Mouse (Mus musculus) embryonic facial prominence, embryonic 11.5 days (tissue): Measurements from ENCODE around the gene Pde11a. TPM values are rescaled to one million over a fixed set of nuclear protein-coding genes. Genes with fewer than 3 reads are reported as not detected.
A peak's percentile ranks its signal among the peaks of the same experiment; 100 is the strongest.

Experiments
- ATAC-seq: fragments of 200-750 bp; cut with Nextera tagmentation; replicated peaks from 2 replicates; pipeline ENCODE4 v1.8.0; 2017; ENCODE audit warnings: low read depth; ENCODE audit not compliant: insufficient number of reproducible peaks, low FRiP score, low TSS enrichment
- DNase-seq: peaks from one replicate; pipeline ENCODE4 v3.0.0-alpha.2; 2015; ENCODE audit warnings: low spot score
- H3K27ac ChIP-seq: fragments of 300-500 bp; sonication (generic); replicated peaks from 2 replicates; pipeline ENCODE4 v1.5.1; 2014; ENCODE audit warnings: mild to moderate bottlenecking, low read depth, low read length, control low read depth
- H3K27me3 ChIP-seq: fragments of 300-500 bp; sonication (generic); 2 replicates; pipeline ENCODE4 v1.6.1; 2014; ENCODE audit warnings: mild to moderate bottlenecking, low read length, moderate library complexity, mixed read lengths; ENCODE audit not compliant: control insufficient read depth, insufficient read depth
- H3K36me3 ChIP-seq: fragments of 300-500 bp; sonication (generic); replicated peaks from 2 replicates; pipeline ENCODE4 v1.6.1; 2014; ENCODE audit warnings: low read depth, mild to moderate bottlenecking, low read length, moderate library complexity, mixed read lengths; ENCODE audit not compliant: control insufficient read depth, insufficient read depth
- H3K4me1 ChIP-seq: fragments of 300-500 bp; sonication (generic); 2 replicates; pipeline ENCODE4 v1.6.1; 2014; ENCODE audit warnings: low read length, mixed read lengths; ENCODE audit not compliant: control insufficient read depth, insufficient read depth
- H3K4me2 ChIP-seq: fragments of 300-500 bp; sonication (generic); 2 replicates; pipeline ENCODE4 v1.6.1; 2014; ENCODE audit warnings: low read depth, mild to moderate bottlenecking, control low read depth, low read length, moderate library complexity
- H3K4me3 ChIP-seq: fragments of 300-500 bp; sonication (generic); 2 replicates; pipeline ENCODE4 v1.5.1; 2014; ENCODE audit warnings: low read depth, low read length, control low read depth
- H3K9ac ChIP-seq: fragments of 300-500 bp; sonication (generic); replicated peaks from 2 replicates; pipeline ENCODE4 v1.6.1; 2014; ENCODE audit warnings: mild to moderate bottlenecking, control low read depth, low read length
- H3K9me3 ChIP-seq: fragments of 300-500 bp; sonication (generic); replicated peaks from 2 replicates; pipeline ENCODE4 v1.6.1; 2016; ENCODE audit warnings: mild to moderate bottlenecking, low read length, inconsistent platforms, mixed read lengths; ENCODE audit not compliant: control insufficient read depth
- WGBS: fragments of 180-500 bp; shearing (Covaris S2); extraction: QIAGEN DNeasy Blood & Tissue Kit; methylation state at CpG from one replicate; pipeline ENCODE4 v1.1.7; 2014; 5-methylcytosine and 5-hydroxymethylcytosine counted together
- polyA plus RNA-seq: library from polyadenylated mRNA; unstranded; fragments of >200 nt; fragmentation: Nextera tagmentation; extraction: Ambion mirVana; gene quantifications from 2 replicates; pipeline ENCODE4 v1.2.1, GENCODE M21; 2014

Pde11a gene
- polyA plus RNA-seq, 1 experiment from 2014 or later, result 0.28 TPM

DNA sequence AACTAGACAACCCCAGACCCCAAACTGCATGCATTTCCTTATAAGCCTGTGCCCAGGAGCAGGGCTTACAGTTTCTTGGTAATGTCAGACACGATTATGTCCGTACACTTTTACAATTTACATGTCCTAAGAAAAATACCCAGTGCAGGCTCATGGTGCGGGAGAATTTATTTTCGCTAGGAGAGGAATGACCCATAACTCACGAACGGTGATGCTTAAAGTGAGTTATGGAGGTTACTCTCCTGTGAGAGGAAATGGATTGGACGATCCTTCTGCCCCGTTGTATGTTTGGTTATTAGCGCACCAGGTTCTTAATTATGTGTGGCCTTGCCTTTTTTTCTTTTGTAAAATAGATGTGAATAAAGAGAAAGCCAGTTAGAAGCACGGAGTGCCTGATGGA lies 270.4 kb downstream of the Pde11a start:
- no peak overlapping the region for H3K4me2 ChIP-seq
- H3K36me3 ChIP-seq, result no peaks in the 10 kb centered on the region
- no peak overlapping the region for H3K9ac ChIP-seq
- ATAC-seq (no peak), DNase-seq (no peak)
- no peaks in the 10 kb centered on the region; the same call in 1 of the 2 replicates for H3K27me3 ChIP-seq
- H3K4me1 ChIP-seq, result no peaks in the 10 kb centered on the region
- no peak overlapping the region for H3K27ac ChIP-seq
- 80% methylated on average over 10 of the region's 10 CpGs for whole genome bisulfite sequencing
- H3K9me3 ChIP-seq, result no peaks in the 10 kb centered on the region
- H3K4me3 ChIP-seq, result no peak overlapping the region

DNA sequence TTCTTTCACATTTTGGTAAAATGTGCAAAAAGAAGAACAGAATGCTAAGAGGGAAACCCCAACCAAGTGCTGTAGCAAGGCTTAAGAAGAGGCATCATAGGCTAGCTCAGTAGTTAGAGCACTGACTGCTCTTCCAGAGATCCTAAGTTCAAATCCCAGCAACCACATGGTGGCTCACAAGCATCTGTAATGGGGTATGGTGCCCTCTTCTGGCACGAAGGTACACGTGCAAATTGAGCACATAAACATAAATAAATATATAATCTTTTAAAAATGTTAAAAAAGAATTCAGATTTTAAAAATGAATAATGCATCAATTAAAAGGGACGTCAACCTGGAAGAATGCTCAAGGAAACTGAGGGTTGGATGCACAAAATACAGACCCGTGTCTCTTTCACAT lies 271.4 kb downstream of the Pde11a start:
- H3K27me3 ChIP-seq, result no peaks in the 10 kb centered on the region; the same call in 1 of the 2 replicates
- no peak overlapping the region for H3K9ac ChIP-seq
- H3K4me1 ChIP-seq, result no peaks in the 10 kb centered on the region
- no peak overlapping the region for H3K27ac ChIP-seq
- ATAC-seq (no peak), DNase-seq (no peak)
- no peak overlapping the region for H3K4me2 ChIP-seq
- H3K4me3 ChIP-seq, result no peak overlapping the region
- 56% methylated on average over 4 of the region's 4 CpGs for WGBS
- H3K9me3 ChIP-seq, result no peaks in the 10 kb centered on the region
- no peaks in the 10 kb centered on the region for H3K36me3 ChIP-seq

GRCm38 (mm10) chr2:76065292-76065691 lies 273.3 kb downstream of the Pde11a start:
- Histone ChIP-seq H3K36me3 (no peaks in the 10 kb centered on the region), H3K4me3 (no peak overlapping the region), H3K9me3 (no peaks in the 10 kb centered on the region), H3K27me3 (no peaks in the 10 kb centered on the region; the same call in 1 of the 2 replicates), H3K27ac (no peak overlapping the region), H3K4me1 (no peaks in the 10 kb centered on the region), H3K9ac (no peak overlapping the region), H3K4me2 (no peak overlapping the region)
- ATAC-seq (no peak), DNase-seq (no peak)
- 69% methylated on average over 7 of the region's 7 CpGs for WGBS

DNA sequence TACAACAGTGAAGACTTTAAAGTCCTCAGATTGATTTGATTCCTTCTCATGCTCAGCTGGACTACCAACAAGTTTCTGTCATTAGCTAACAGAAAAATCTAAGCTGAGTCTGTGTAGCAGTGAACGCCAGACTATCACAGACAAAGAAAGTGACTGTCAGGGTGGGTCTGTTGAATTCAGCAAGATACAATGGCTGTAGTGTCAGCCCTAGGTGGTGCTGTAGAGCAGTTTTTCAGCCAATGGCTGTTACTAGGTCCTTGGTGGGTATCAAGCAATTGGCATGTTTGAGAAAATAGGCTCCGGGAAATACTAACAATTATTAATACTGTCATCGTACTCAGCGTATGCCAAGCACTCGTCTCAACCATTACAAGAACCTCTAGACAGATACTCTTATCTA lies 274.5 kb downstream of the Pde11a start:
- ATAC-seq (no peak), DNase-seq (peak; percentile 58)
- no peaks in the 10 kb centered on the region for H3K36me3 ChIP-seq
- no peaks in the 10 kb centered on the region for H3K9me3 ChIP-seq
- WGBS, result 71% methylated on average over 5 of the region's 5 CpGs
- H3K27me3 ChIP-seq, result no peaks in the 10 kb centered on the region; the same call in 1 of the 2 replicates
- H3K9ac ChIP-seq, result no peak overlapping the region
- H3K4me2 ChIP-seq, result no peak overlapping the region
- no peak overlapping the region for H3K27ac ChIP-seq
- H3K4me3 ChIP-seq, result no peak overlapping the region
- no peaks in the 10 kb centered on the region for H3K4me1 ChIP-seq

GRCm38 (mm10) chr2:76060207-76060606 lies 278.4 kb downstream of the Pde11a start:
- ATAC-seq (no peak), DNase-seq (no peak)
- H3K4me2 ChIP-seq, result no peak overlapping the region
- H3K4me3 ChIP-seq, result no peak overlapping the region
- H3K27ac ChIP-seq, result no peak overlapping the region
- H3K36me3 ChIP-seq, result no peaks in the 10 kb centered on the region
- no peak overlapping the region for H3K9ac ChIP-seq
- H3K27me3 ChIP-seq, result no peaks in the 10 kb centered on the region; the same call in 1 of the 2 replicates
- no peaks in the 10 kb centered on the region for H3K4me1 ChIP-seq
- no peaks in the 10 kb centered on the region for H3K9me3 ChIP-seq
- WGBS, result 84% methylated on average over 3 of the region's 3 CpGs

DNA sequence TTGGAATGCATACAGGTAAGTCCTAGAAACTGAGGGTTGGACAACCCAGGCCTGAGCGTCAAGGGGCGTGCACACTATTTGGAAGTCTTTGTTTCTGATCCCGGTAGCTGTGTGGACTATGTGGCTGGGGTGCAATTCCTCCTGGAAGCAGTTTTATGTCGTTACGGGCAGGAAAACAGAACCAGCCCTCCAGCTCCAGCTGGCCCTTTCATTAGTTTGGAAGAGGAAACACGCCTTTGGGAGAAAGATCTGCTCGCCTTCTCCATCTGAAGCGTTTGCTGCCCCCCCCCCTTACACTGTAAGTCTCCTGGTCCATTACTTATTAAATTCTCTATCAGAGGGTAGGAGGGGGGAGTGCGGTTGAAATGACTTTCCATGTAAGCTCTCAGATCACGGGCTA lies 279.0 kb downstream of the Pde11a start:
- H3K27ac ChIP-seq, result no peak overlapping the region
- DNase-seq, result peak; percentile 19
- no peaks in the 10 kb centered on the region; the same call in 1 of the 2 replicates for H3K27me3 ChIP-seq

DNA sequence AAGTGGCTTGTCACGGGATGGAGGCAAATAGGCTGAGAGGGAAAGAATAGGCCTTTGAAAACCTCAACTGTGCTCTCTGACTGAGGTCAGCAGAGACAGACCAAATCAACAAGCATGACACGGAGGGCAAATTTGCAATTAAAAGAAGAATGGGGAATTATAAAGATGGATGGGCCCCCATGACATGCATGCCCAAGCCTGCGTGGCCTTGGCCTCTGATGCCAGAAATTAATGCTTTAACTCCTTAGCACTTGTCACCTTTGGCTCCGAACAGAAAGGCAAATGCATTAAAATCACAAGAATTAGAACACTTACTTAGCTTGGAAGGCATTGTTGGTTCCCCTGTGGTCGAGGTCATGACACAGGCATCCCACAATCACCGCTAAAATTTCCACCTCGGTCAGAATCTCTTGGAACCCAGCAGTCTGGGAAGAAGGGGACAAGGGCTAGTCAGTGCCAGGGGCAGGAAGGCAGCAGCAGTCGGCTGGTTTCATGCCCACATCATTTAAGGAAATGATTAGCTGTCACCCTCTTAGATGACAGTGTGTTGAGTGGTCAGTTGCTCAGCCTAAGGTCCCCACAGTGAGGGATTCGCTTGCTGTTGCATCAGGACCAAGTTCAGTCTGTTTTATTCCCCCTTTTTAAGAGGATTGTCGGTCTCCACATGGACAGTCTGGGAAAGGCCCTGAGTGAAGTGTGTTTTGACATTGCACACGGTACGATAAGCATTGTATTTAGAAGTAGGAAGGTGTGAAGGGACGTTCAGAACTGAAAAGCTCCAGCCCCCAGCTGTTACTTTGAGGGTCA lies 279.7 kb downstream of the Pde11a start:
- Histone ChIP-seq H3K4me2 (no peak overlapping the region), H3K9ac (no peak overlapping the region), H3K36me3 (no peaks in the 10 kb centered on the region), H3K9me3 (no peaks in the 10 kb centered on the region), H3K4me1 (no peaks in the 10 kb centered on the region), H3K4me3 (no peak overlapping the region), H3K27ac (no peak overlapping the region), H3K27me3 (no peaks in the 10 kb centered on the region)
- DNase-seq (no peak), ATAC-seq (no peak)
- WGBS, result 42% methylated on average over 13 of the region's 13 CpGs

More for the DNA sequence above, 279.0 kb downstream of the Pde11a start:
- WGBS, result 60% methylated on average over 10 of the region's 10 CpGs
- Histone ChIP-seq H3K9me3 (no peaks in the 10 kb centered on the region), H3K4me2 (no peak overlapping the region), H3K36me3 (no peaks in the 10 kb centered on the region), H3K4me1 (no peaks in the 10 kb centered on the region), H3K4me3 (no peak overlapping the region), H3K9ac (no peak overlapping the region)
- ATAC-seq, result no peak

DNA sequence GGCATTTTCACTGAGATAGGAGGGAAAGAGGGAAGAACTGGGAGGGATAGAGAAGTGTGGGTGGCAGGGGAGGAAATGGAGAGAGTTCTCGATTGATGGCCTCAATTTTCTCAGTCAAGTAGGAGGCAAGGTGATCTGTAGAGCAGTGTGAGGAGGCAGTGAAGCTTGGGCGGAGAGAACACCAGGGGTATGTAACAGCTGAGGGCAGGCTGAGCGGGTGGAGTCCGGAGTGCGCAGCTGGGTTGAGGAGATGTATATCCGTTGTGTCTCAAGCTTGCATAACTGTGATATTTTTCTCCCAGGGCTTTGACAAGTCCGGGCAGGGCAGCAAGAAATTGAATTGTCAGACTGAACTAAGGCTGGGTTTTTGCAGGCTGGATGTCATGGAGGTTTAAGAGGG lies 281.0 kb downstream of the Pde11a start:
- Histone ChIP-seq H3K4me1 (no peaks in the 10 kb centered on the region), H3K27me3 (no peaks in the 10 kb centered on the region), H3K27ac (no peak overlapping the region), H3K36me3 (no peaks in the 10 kb centered on the region), H3K4me3 (no peak overlapping the region), H3K9me3 (no peaks in the 10 kb centered on the region), H3K4me2 (no peak overlapping the region), H3K9ac (no peak overlapping the region)
- DNase-seq (no peak), ATAC-seq (no peak)
- 86% methylated on average over 7 of the region's 7 CpGs for WGBS
